Mouse (Mus musculus): ENCODE measurements around the gene Sept4. TPM values are rescaled to one million over a fixed set of nuclear protein-coding genes. Genes with fewer than 3 reads are reported as not detected.

Sept4 gene
- polyA plus RNA-seq, 1 experiment from 2014 or later, result 26.3 TPM

- H3K4me1 ChIP-seq (replicated peaks; ENCODE audit: control insufficient read depth, insufficient read depth), result peaks cover 5% of the 10 kb centered on the region; the same call in 1 of the 2 replicates
- TF ChIP-seq CTCF (IDR thresholded peaks at IDR 0.05; ENCODE audit: low read depth) (no peak), EP300 (optimal IDR thresholded peaks at IDR 0.05) (no peak)
- no peak overlapping the region for H3K4me2 ChIP-seq (replicated peaks; ENCODE audit: low read depth)
- 83% methylated on average over 13 of the region's 13 CpGs for WGBS
- H3K27ac ChIP-seq (replicated peaks), result peak overlapping the region; percentile 61; the same call in 1 of the 2 replicates
- ATAC-seq (ENCODE audit: low FRiP score, low TSS enrichment) (peak; percentile 65), DNase-seq (ENCODE audit: low spot score) (peak; percentile 74)
- H3K27me3 ChIP-seq (ENCODE audit: control insufficient read depth, insufficient read depth, low read length), result no peaks in the 10 kb centered on the region
- H3K9me3 ChIP-seq (ENCODE audit: control insufficient read depth, low read length), result no peaks in the 10 kb centered on the region
- H3K9ac ChIP-seq (ENCODE audit: low read length), result no peak overlapping the region
- no peak overlapping the region for H3K4me3 ChIP-seq (ENCODE audit: low read depth, low read length)
- H3K36me3 ChIP-seq (ENCODE audit: control insufficient read depth, insufficient read depth, low read length), result peaks cover 45% of the 10 kb centered on the region
Measured at GRCm38 (mm10) chr11:87599395-87600089, 30.8 kb downstream of the Sept4 start.

- ATAC-seq (ENCODE audit: low FRiP score, low TSS enrichment) (no peak), DNase-seq (ENCODE audit: low spot score) (no peak)
- Histone ChIP-seq H3K4me3 (ENCODE audit: low read depth, low read length) (no peak overlapping the region), H3K4me2 (replicated peaks; ENCODE audit: low read depth) (no peak overlapping the region), H3K27me3 (ENCODE audit: control insufficient read depth, insufficient read depth, low read length) (no peaks in the 10 kb centered on the region), H3K9ac (ENCODE audit: low read length) (no peak overlapping the region), H3K9me3 (ENCODE audit: control insufficient read depth, low read length) (no peaks in the 10 kb centered on the region), H3K36me3 (ENCODE audit: control insufficient read depth, insufficient read depth, low read length) (peaks cover 50% of the 10 kb centered on the region), H3K27ac (replicated peaks) (0 out of 2 replicates have a peak overlapping the region, but pooled peaks have one; percentile 35), H3K4me1 (replicated peaks; ENCODE audit: control insufficient read depth, insufficient read depth) (peaks cover 5% of the 10 kb centered on the region; the same call in 1 of the 2 replicates)
- 91% methylated on average over 10 of the region's 10 CpGs for WGBS
- TF ChIP-seq CTCF (IDR thresholded peaks at IDR 0.05; ENCODE audit: low read depth) (no peak), EP300 (optimal IDR thresholded peaks at IDR 0.05) (no peak)
Measured at GRCm38 (mm10) chr11:87600322-87600853, 31.7 kb downstream of the Sept4 start.

GRCm38 (mm10) chr11:87602234-87602633 lies 33.5 kb downstream of the Sept4 start:
- no peaks in the 10 kb centered on the region for H3K27me3 ChIP-seq (ENCODE audit: control insufficient read depth, insufficient read depth, low read length)
- ATAC-seq (ENCODE audit: low FRiP score, low TSS enrichment), result no peak
- WGBS, result 95% methylated on average over 9 of the region's 9 CpGs

GRCm38 (mm10) chr11:87603571-87603970 lies 34.9 kb downstream of the Sept4 start:
- ATAC-seq (ENCODE audit: low FRiP score, low TSS enrichment) (no peak), DNase-seq (ENCODE audit: low spot score) (no peak)
- H3K4me1 ChIP-seq (replicated peaks; ENCODE audit: control insufficient read depth, insufficient read depth), result no peaks in the 10 kb centered on the region
- no peak overlapping the region for H3K4me3 ChIP-seq (ENCODE audit: low read depth, low read length)
- H3K27ac ChIP-seq (replicated peaks), result no peak overlapping the region
- H3K27me3 ChIP-seq (ENCODE audit: control insufficient read depth, insufficient read depth, low read length), result no peaks in the 10 kb centered on the region
- 94% methylated on average over 2 of the region's 2 CpGs for WGBS
- TF ChIP-seq EP300 (optimal IDR thresholded peaks at IDR 0.05) (no peak), CTCF (IDR thresholded peaks at IDR 0.05; ENCODE audit: low read depth) (no peak)
- no peak overlapping the region for H3K9ac ChIP-seq (ENCODE audit: low read length)
- no peaks in the 10 kb centered on the region for H3K9me3 ChIP-seq (ENCODE audit: control insufficient read depth, low read length)
- no peak overlapping the region for H3K4me2 ChIP-seq (replicated peaks; ENCODE audit: low read depth)
- peaks cover 49% of the 10 kb centered on the region for H3K36me3 ChIP-seq (ENCODE audit: control insufficient read depth, insufficient read depth, low read length)

More at GRCm38 (mm10) chr11:87602234-87602633, 33.5 kb downstream of the Sept4 start:
- Histone ChIP-seq H3K4me3 (ENCODE audit: low read depth, low read length) (no peak overlapping the region), H3K9ac (ENCODE audit: low read length) (no peak overlapping the region), H3K4me1 (replicated peaks; ENCODE audit: control insufficient read depth, insufficient read depth) (no peaks in the 10 kb centered on the region), H3K4me2 (replicated peaks; ENCODE audit: low read depth) (no peak overlapping the region), H3K27ac (replicated peaks) (no peak overlapping the region), H3K36me3 (ENCODE audit: control insufficient read depth, insufficient read depth, low read length) (peaks cover 55% of the 10 kb centered on the region), H3K9me3 (ENCODE audit: control insufficient read depth, low read length) (no peaks in the 10 kb centered on the region)
- no peak for DNase-seq (ENCODE audit: low spot score)
- TF ChIP-seq CTCF (IDR thresholded peaks at IDR 0.05; ENCODE audit: low read depth), result no peak

- Histone ChIP-seq H3K36me3 (ENCODE audit: control insufficient read depth, insufficient read depth, low read length) (peaks cover 43% of the 10 kb centered on the region), H3K27ac (replicated peaks) (no peak overlapping the region), H3K9me3 (ENCODE audit: control insufficient read depth, low read length) (no peaks in the 10 kb centered on the region), H3K4me3 (ENCODE audit: low read depth, low read length) (no peak overlapping the region), H3K4me2 (replicated peaks; ENCODE audit: low read depth) (no peak overlapping the region), H3K4me1 (replicated peaks; ENCODE audit: control insufficient read depth, insufficient read depth) (no peaks in the 10 kb centered on the region), H3K27me3 (ENCODE audit: control insufficient read depth, insufficient read depth, low read length) (no peaks in the 10 kb centered on the region), H3K9ac (ENCODE audit: low read length) (no peak overlapping the region)
- no peak for DNase-seq (ENCODE audit: low spot score)
- 82% methylated on average over 7 of the region's 7 CpGs for WGBS
- ATAC-seq (ENCODE audit: low FRiP score, low TSS enrichment), result no peak
- TF ChIP-seq CTCF (IDR thresholded peaks at IDR 0.05; ENCODE audit: low read depth) (no peak), EP300 (optimal IDR thresholded peaks at IDR 0.05) (no peak)
Measured at GRCm38 (mm10) chr11:87609264-87609663, 40.6 kb downstream of the Sept4 start.

- no peak for DNase-seq (ENCODE audit: low spot score)
- Histone ChIP-seq H3K27me3 (ENCODE audit: control insufficient read depth, insufficient read depth, low read length) (no peaks in the 10 kb centered on the region), H3K9me3 (ENCODE audit: control insufficient read depth, low read length) (no peaks in the 10 kb centered on the region), H3K36me3 (ENCODE audit: control insufficient read depth, insufficient read depth, low read length) (peaks cover 32% of the 10 kb centered on the region), H3K4me1 (replicated peaks; ENCODE audit: control insufficient read depth, insufficient read depth) (no peaks in the 10 kb centered on the region), H3K4me2 (replicated peaks; ENCODE audit: low read depth) (no peak overlapping the region), H3K27ac (replicated peaks) (no peak overlapping the region), H3K9ac (ENCODE audit: low read length) (no peak overlapping the region), H3K4me3 (ENCODE audit: low read depth, low read length) (no peak overlapping the region)
- ATAC-seq (ENCODE audit: low FRiP score, low TSS enrichment), result no peak
- WGBS, result 71% methylated on average over 9 of the region's 9 CpGs
- no peak for TF ChIP-seq EP300 (optimal IDR thresholded peaks at IDR 0.05)
- no peak for TF ChIP-seq CTCF (IDR thresholded peaks at IDR 0.05; ENCODE audit: low read depth)
Measured at GRCm38 (mm10) chr11:87611547-87611946, 42.8 kb downstream of the Sept4 start.
